Comparison of ENCODE assay signal across 18 mouse cellular contexts in genomic region chr5:5033445-5033844, GRCm38 (mm10).
A peak's percentile ranks its signal among the peaks of the same experiment; 100 is the strongest.
DNase-seq lines count a peak whose midpoint lies in the region; ATAC-seq and TF ChIP-seq lines count a peak whose summit lies in the region.
"Had no signal": no experiment of that assay in that cellular context is flagged by ENCODE, and none has a peak within 500 bp of the region (broad histone marks: within the 10 kb centered on the region; RNA-seq: fewer than 3 reads in every experiment).

No protein-coding gene starts in this region.

- no peaks in the 10 kb centered on the region for H3K4me1 ChIP-seq in kidney, embryonic 14.5 days (ENCODE audit: control insufficient read depth, insufficient read depth, low read length)
- H3K4me1 ChIP-seq in kidney, adult 2 months (ENCODE audit: control insufficient read depth, insufficient read depth, low read length): no peaks in the 10 kb centered on the region
- H3K4me1 ChIP-seq in hindbrain, embryonic 11.5 days (replicated peaks; ENCODE audit: control insufficient read depth, insufficient read depth, low read length): no peaks in the 10 kb centered on the region
- peaks cover 19% of the 10 kb centered on the region for H3K4me1 ChIP-seq in hindbrain, embryonic 13.5 days (replicated peaks)
- H3K4me1 ChIP-seq in midbrain, embryonic 16.5 days (ENCODE audit: control insufficient read depth, insufficient read depth, low read length): peaks cover 12% of the 10 kb centered on the region
- H3K4me1 ChIP-seq in heart, embryonic 10.5 days: no peaks in the 10 kb centered on the region
- H3K4me1 ChIP-seq: heart, embryonic 12.5 days; intestine, embryonic 15.5 days; limb, embryonic 15.5 days had no signal

- H3K27ac ChIP-seq in kidney, embryonic 14.5 days (ENCODE audit: low read depth, low read length): no peak overlapping the region
- H3K27ac ChIP-seq in kidney, adult 2 months (ENCODE audit: insufficient read depth, low read depth, low read length): no peak overlapping the region
- H3K27ac ChIP-seq in hindbrain, embryonic 11.5 days (ENCODE audit: low read depth, low read length): peak overlapping the region; percentile 24
- peak overlapping the region; percentile 74 for H3K27ac ChIP-seq in hindbrain, embryonic 13.5 days
- no peak overlapping the region for H3K27ac ChIP-seq in midbrain, embryonic 16.5 days (ENCODE audit: low read length)
- no peak overlapping the region for H3K27ac ChIP-seq in heart, embryonic 10.5 days
- H3K27ac ChIP-seq: intestine, embryonic 15.5 days; limb, embryonic 15.5 days; stomach, postnatal 0 days had no signal

- no peaks in the 10 kb centered on the region for H3K36me3 ChIP-seq in kidney, embryonic 14.5 days (ENCODE audit: control insufficient read depth, insufficient read depth, low read length)
- no peaks in the 10 kb centered on the region for H3K36me3 ChIP-seq in kidney, adult 2 months (ENCODE audit: control insufficient read depth, insufficient read depth, low read length)
- H3K36me3 ChIP-seq in hindbrain, embryonic 11.5 days (ENCODE audit: control insufficient read depth, insufficient read depth, low read length): no peaks in the 10 kb centered on the region
- H3K36me3 ChIP-seq in hindbrain, embryonic 13.5 days: no peaks in the 10 kb centered on the region
- H3K36me3 ChIP-seq in midbrain, embryonic 16.5 days (ENCODE audit: control insufficient read depth, insufficient read depth, low read length): no peaks in the 10 kb centered on the region
- H3K36me3 ChIP-seq in heart, embryonic 10.5 days: no peaks in the 10 kb centered on the region
- H3K36me3 ChIP-seq: G1E; heart, embryonic 12.5 days; intestine, embryonic 15.5 days; limb, embryonic 15.5 days had no signal

- 67% methylated on average over 5 of the region's 5 CpGs for WGBS in kidney, embryonic 14.5 days
- WGBS in kidney, adult 2 months: 54% methylated on average over 5 of the region's 5 CpGs
- 64% methylated on average over 5 of the region's 5 CpGs for WGBS in hindbrain, embryonic 11.5 days
- 51% methylated on average over 5 of the region's 5 CpGs for WGBS in hindbrain, embryonic 13.5 days
- 66% methylated on average over 5 of the region's 5 CpGs for WGBS in midbrain, embryonic 16.5 days
- WGBS in heart, embryonic 10.5 days: 85% methylated on average over 5 of the region's 5 CpGs

- TF ChIP-seq CTCF in kidney, adult 2 months (conservative IDR thresholded peaks at IDR 0.05; ENCODE audit: insufficient read depth, insufficient read length, low read depth, low read length): no peak

- H3K9ac ChIP-seq in kidney, embryonic 14.5 days (ENCODE audit: low read depth, low read length): no peak overlapping the region
- no peak overlapping the region for H3K9ac ChIP-seq in hindbrain, embryonic 11.5 days (ENCODE audit: low read depth, low read length)
- no peak overlapping the region for H3K9ac ChIP-seq in hindbrain, embryonic 13.5 days
- H3K9ac ChIP-seq in midbrain, embryonic 16.5 days (ENCODE audit: low read depth, low read length): no peak overlapping the region
- H3K9ac ChIP-seq: heart, embryonic 12.5 days; intestine, embryonic 15.5 days; limb, embryonic 15.5 days; liver, postnatal 0 days had no signal

- no peak for TF ChIP-seq POLR2A in kidney, adult 2 months (IDR thresholded peaks at IDR 0.05; ENCODE audit: low read depth, low read length)

- no peak overlapping the region for H3K4me3 ChIP-seq in kidney, embryonic 14.5 days (ENCODE audit: low read length)
- H3K4me3 ChIP-seq in kidney, adult 2 months (ENCODE audit: insufficient read depth, low read depth, low read length): no peak overlapping the region
- no peak overlapping the region for H3K4me3 ChIP-seq in hindbrain, embryonic 11.5 days (ENCODE audit: low read depth, low read length)
- H3K4me3 ChIP-seq in hindbrain, embryonic 13.5 days: no peak overlapping the region
- H3K4me3 ChIP-seq in midbrain, embryonic 16.5 days (ENCODE audit: low read depth, low read length): no peak overlapping the region
- no peak overlapping the region for H3K4me3 ChIP-seq in heart, embryonic 10.5 days
- H3K4me3 ChIP-seq: heart, embryonic 12.5 days; intestine, embryonic 15.5 days; limb, embryonic 15.5 days had no signal

- H3K9me3 ChIP-seq in kidney, embryonic 14.5 days (ENCODE audit: control insufficient read depth, low read length): no peaks in the 10 kb centered on the region
- H3K9me3 ChIP-seq in hindbrain, embryonic 11.5 days (ENCODE audit: control insufficient read depth, low read length): no peaks in the 10 kb centered on the region
- H3K9me3 ChIP-seq in hindbrain, embryonic 13.5 days: no peaks in the 10 kb centered on the region
- H3K9me3 ChIP-seq in midbrain, embryonic 16.5 days (replicated peaks; ENCODE audit: control insufficient read depth, low read length, poor library complexity, severe bottlenecking): no peaks in the 10 kb centered on the region
- no peaks in the 10 kb centered on the region for H3K9me3 ChIP-seq in heart, embryonic 10.5 days
- H3K9me3 ChIP-seq: G1E; heart, embryonic 12.5 days; intestine, embryonic 15.5 days; limb, embryonic 15.5 days had no signal

- H3K27me3 ChIP-seq in kidney, embryonic 14.5 days (ENCODE audit: control insufficient read depth, insufficient read depth, low read length): no peaks in the 10 kb centered on the region
- no peaks in the 10 kb centered on the region for H3K27me3 ChIP-seq in kidney, adult 2 months (replicated peaks; ENCODE audit: control insufficient read depth, insufficient read depth, low read length)
- H3K27me3 ChIP-seq in hindbrain, embryonic 11.5 days (ENCODE audit: control insufficient read depth, insufficient read depth, low read length): no peaks in the 10 kb centered on the region
- H3K27me3 ChIP-seq in hindbrain, embryonic 13.5 days: no peaks in the 10 kb centered on the region
- H3K27me3 ChIP-seq in midbrain, embryonic 16.5 days (ENCODE audit: control insufficient read depth, insufficient read depth, low read depth, low read length): no peaks in the 10 kb centered on the region
- no peaks in the 10 kb centered on the region for H3K27me3 ChIP-seq in heart, embryonic 10.5 days (ENCODE audit: insufficient read depth, poor library complexity, severe bottlenecking)
- H3K27me3 ChIP-seq: heart, embryonic 12.5 days; intestine, embryonic 15.5 days; limb, embryonic 15.5 days had no signal

- ATAC-seq in kidney, embryonic 14.5 days (ENCODE audit: low FRiP score, low TSS enrichment): 0 out of 2 replicates have a peak, but pooled peaks have one; percentile 4
- ATAC-seq in hindbrain, embryonic 11.5 days (ENCODE audit: low FRiP score): peak; percentile 39
- peak; percentile 33; the same call in 1 of the 2 replicates for ATAC-seq in hindbrain, embryonic 13.5 days (ENCODE audit: low FRiP score)
- 0 out of 2 replicates have a peak, but pooled peaks have one; percentile 46 for ATAC-seq in midbrain, embryonic 16.5 days
- ATAC-seq: CD4-positive, CD25-positive, alpha-beta regulatory T cell, adult 4 months; intestine, embryonic 15.5 days; liver, postnatal 0 days had no signal

- DNase-seq in kidney, adult 2 months: no peak
- no peak for DNase-seq in hindbrain, embryonic 11.5 days (ENCODE audit: low spot score)
- no peak for DNase-seq in c-Kit-positive CD71-positive TER-119-positive erythroid progenitor cells, embryonic 14.5 days (ENCODE audit: low spot score)
- no peak for DNase-seq in heart, embryonic 10.5 days (ENCODE audit: low spot score)
- DNase-seq: gastrocnemius, postnatal 14 days; kidney, postnatal 4 days; liver, postnatal 0 days; right cerebral cortex, postnatal 25 days; thymus, postnatal 25 days had no signal

- no peak overlapping the region for H3K4me2 ChIP-seq in kidney, embryonic 14.5 days (replicated peaks; ENCODE audit: low read depth, low read length)
- no peak overlapping the region for H3K4me2 ChIP-seq in hindbrain, embryonic 11.5 days (replicated peaks; ENCODE audit: low read depth, low read length)
- no peak overlapping the region for H3K4me2 ChIP-seq in hindbrain, embryonic 13.5 days
- H3K4me2 ChIP-seq in midbrain, embryonic 16.5 days (ENCODE audit: low read length): no peak overlapping the region
- H3K4me2 ChIP-seq: heart, embryonic 12.5 days; intestine, embryonic 15.5 days; limb, embryonic 15.5 days had no signal

Comparison
In these comparisons a context has a peak if more than half of its experiments do, and no peak if none do; other contexts are left out.
1. H3K27ac ChIP-seq: peak in hindbrain, embryonic 11.5 days (single experiment) and hindbrain, embryonic 13.5 days (single experiment); none in kidney, embryonic 14.5 days (single experiment), kidney, adult 2 months (single experiment), midbrain, embryonic 16.5 days (single experiment) and heart, embryonic 10.5 days (single experiment).
2. Peak in every context shown above with its lines, with median percentiles within 50 percentile points of each other: ATAC-seq.